Mouse (Mus musculus) heart, embryonic 15.5 days (tissue): ENCODE data around the gene Gm45717. TPM values are rescaled to one million over a fixed set of nuclear protein-coding genes. Genes with fewer than 3 reads are reported as not detected.
"Not testable (repeated sequence)": the region's sequence is repeated elsewhere in the genome, so short reads cannot be mapped to it uniquely, and the experiment has no call there.

Experiments
- ATAC-seq: fragments of 200-750 bp; cut with Nextera tagmentation; replicated peaks from 2 replicates; pipeline ENCODE4 v1.8.0; 2017; ENCODE audit warnings: low read depth, moderate TSS enrichment; ENCODE audit not compliant: insufficient number of reproducible peaks, insufficient read depth, low FRiP score
- H3K27ac ChIP-seq: fragments of 300-500 bp; sonication (generic); 2 replicates; pipeline ENCODE4 v1.5.1; 2015; ENCODE audit warnings: mild to moderate bottlenecking, inconsistent platforms
- H3K27me3 ChIP-seq: fragments of 300-500 bp; sonication (generic); 2 replicates; pipeline ENCODE4 v1.6.1; 2015; ENCODE audit warnings: inconsistent platforms
- H3K36me3 ChIP-seq: fragments of 300-500 bp; sonication (generic); 2 replicates; pipeline ENCODE4 v1.6.1; 2015; ENCODE audit warnings: mild to moderate bottlenecking, inconsistent platforms
- H3K4me1 ChIP-seq: fragments of 300-500 bp; sonication (generic); replicated peaks from 2 replicates; pipeline ENCODE4 v1.6.1; 2015; ENCODE audit warnings: inconsistent platforms
- H3K4me2 ChIP-seq: fragments of 300-500 bp; sonication (generic); 2 replicates; pipeline ENCODE4 v1.6.1; 2015; ENCODE audit warnings: inconsistent platforms, mild to moderate bottlenecking, moderate library complexity
- H3K4me3 ChIP-seq: fragments of 300-500 bp; sonication (generic); 2 replicates; pipeline ENCODE4 v1.5.1; 2015; ENCODE audit warnings: mild to moderate bottlenecking, inconsistent platforms
- H3K9ac ChIP-seq: fragments of 300-500 bp; sonication (generic); 2 replicates; pipeline ENCODE4 v1.6.1; 2015; ENCODE audit warnings: mild to moderate bottlenecking, inconsistent platforms
- H3K9me3 ChIP-seq: fragments of 300-500 bp; sonication (generic); replicated peaks from 2 replicates; pipeline ENCODE4 v1.6.1; 2016; ENCODE audit warnings: inconsistent platforms
- WGBS: fragments of 180-500 bp; shearing (Covaris S2); methylation state at CpG from one replicate; pipeline ENCODE4 v1.1.7; 2015; ENCODE audit warnings: mixed read lengths; 5-methylcytosine and 5-hydroxymethylcytosine counted together
- polyA plus RNA-seq: library from polyadenylated mRNA; unstranded; fragments of >200 nt; fragmentation: Nextera tagmentation; extraction: Ambion mirVana; gene quantifications from 2 replicates; pipeline ENCODE4 v1.2.1, GENCODE M21; 2015

Gene Gm45717
- polyA plus RNA-seq, 1 experiment from 2014 or later = not detected

- Histone ChIP-seq H3K9ac (no peak overlapping the region), H3K9me3 (no peaks in the 10 kb centered on the region), H3K4me2 (no peak overlapping the region), H3K27me3 (no peaks in the 10 kb centered on the region; the same call in 1 of the 2 replicates), H3K4me1 (no peaks in the 10 kb centered on the region), H3K4me3 (no peak overlapping the region), H3K36me3 (no peaks in the 10 kb centered on the region), H3K27ac (no peak overlapping the region)
- no peak for ATAC-seq
- 71% methylated on average over 17 of the region's 17 CpGs for WGBS
These were observed 31.7 kb upstream of the Gm45717 start for GRCm38 (mm10) chr7:140987182-140988138.

GRCm38 (mm10) chr7:140982971-140983370, 27.2 kb upstream of the Gm45717 start:
- Histone ChIP-seq H3K27ac (no peak overlapping the region), H3K4me3 (no peak overlapping the region), H3K36me3 (no peaks in the 10 kb centered on the region), H3K9me3 (no peaks in the 10 kb centered on the region), H3K9ac (no peak overlapping the region), H3K4me1 (no peaks in the 10 kb centered on the region), H3K27me3 (no peaks in the 10 kb centered on the region; the same call in 1 of the 2 replicates), H3K4me2 (no peak overlapping the region)
- WGBS = 59% methylated on average over 7 of the region's 7 CpGs
- no peak for ATAC-seq

- ATAC-seq = no peak
- no peaks in the 10 kb centered on the region for H3K9me3 ChIP-seq
- H3K36me3 ChIP-seq = no peaks in the 10 kb centered on the region
- H3K4me1 ChIP-seq = no peaks in the 10 kb centered on the region
- H3K27me3 ChIP-seq = no peaks in the 10 kb centered on the region; the same call in 1 of the 2 replicates
- H3K9ac ChIP-seq = no peak overlapping the region
- no peak overlapping the region for H3K4me2 ChIP-seq
- H3K4me3 ChIP-seq = no peak overlapping the region
- 82% methylated on average over 8 of the region's 8 CpGs for WGBS
- no peak overlapping the region for H3K27ac ChIP-seq
These were observed 26.0 kb upstream of the Gm45717 start for GRCm38 (mm10) chr7:140981704-140982103.

GRCm38 (mm10) chr7:140976720-140977119, 21.0 kb upstream of the Gm45717 start:
- not testable (repeated sequence) for H3K36me3 ChIP-seq, H3K9me3 ChIP-seq, ATAC-seq, H3K9ac ChIP-seq, H3K4me2 ChIP-seq, H3K27ac ChIP-seq, H3K27me3 ChIP-seq, H3K4me1 ChIP-seq, H3K4me3 ChIP-seq
- WGBS = 85% methylated on average over 9 of the region's 9 CpGs

GRCm38 (mm10) chr7:140975465-140975864, 19.7 kb upstream of the Gm45717 start:
- Histone ChIP-seq H3K9ac (no peak overlapping the region), H3K27ac (no peak overlapping the region), H3K4me3 (no peak overlapping the region), H3K4me1 (peaks cover 7% of the 10 kb centered on the region; the same call in 1 of the 2 replicates), H3K36me3 (no peaks in the 10 kb centered on the region), H3K27me3 (peaks cover 8% of the 10 kb centered on the region), H3K4me2 (no peak overlapping the region), H3K9me3 (no peaks in the 10 kb centered on the region)
- 36% methylated on average over 3 of the region's 3 CpGs for WGBS
- ATAC-seq = no peak

- no peak overlapping the region for H3K9ac ChIP-seq
- H3K4me2 ChIP-seq = no peak overlapping the region
- H3K4me3 ChIP-seq = no peak overlapping the region
- peaks cover 7% of the 10 kb centered on the region; the same call in 1 of the 2 replicates for H3K4me1 ChIP-seq
- H3K36me3 ChIP-seq = no peaks in the 10 kb centered on the region
- H3K27me3 ChIP-seq = peaks cover 8% of the 10 kb centered on the region
- WGBS = 9% methylated on average over 9 of the region's 9 CpGs
- no peaks in the 10 kb centered on the region for H3K9me3 ChIP-seq
- H3K27ac ChIP-seq = no peak overlapping the region
- no peak for ATAC-seq
These were observed 19.2 kb upstream of the Gm45717 start for GRCm38 (mm10) chr7:140974940-140975339.

- Histone ChIP-seq H3K27me3 (peaks cover 12% of the 10 kb centered on the region), H3K9me3 (no peaks in the 10 kb centered on the region), H3K36me3 (no peaks in the 10 kb centered on the region), H3K4me2 (no peak overlapping the region), H3K4me3 (no peak overlapping the region), H3K4me1 (peaks cover 7% of the 10 kb centered on the region; the same call in 1 of the 2 replicates), H3K9ac (no peak overlapping the region), H3K27ac (no peak overlapping the region)
- no peak for ATAC-seq
- WGBS = 45% methylated on average over 14 of the region's 14 CpGs
These were observed 17.8 kb upstream of the Gm45717 start for GRCm38 (mm10) chr7:140973396-140974165.

GRCm38 (mm10) chr7:140971479-140972171, 15.9 kb upstream of the Gm45717 start:
- H3K9me3 ChIP-seq = no peaks in the 10 kb centered on the region
- peaks cover 20% of the 10 kb centered on the region for H3K27me3 ChIP-seq
- no peak overlapping the region for H3K9ac ChIP-seq
- ATAC-seq = 0 out of 2 replicates have a peak, but pooled peaks have one; percentile 44
- no peak overlapping the region for H3K4me2 ChIP-seq
- no peaks in the 10 kb centered on the region for H3K36me3 ChIP-seq
- WGBS = 53% methylated on average over 8 of the region's 8 CpGs
- H3K4me3 ChIP-seq = no peak overlapping the region
- H3K27ac ChIP-seq = peak overlapping the region; percentile 73
- H3K4me1 ChIP-seq = peaks cover 7% of the 10 kb centered on the region; the same call in 1 of the 2 replicates

- H3K4me1 ChIP-seq = peaks cover 7% of the 10 kb centered on the region; the same call in 1 of the 2 replicates
These were observed 15.2 kb upstream of the Gm45717 start for GRCm38 (mm10) chr7:140970931-140971330.

GRCm38 (mm10) chr7:140968710-140969109, 13.0 kb upstream of the Gm45717 start:
- H3K9me3 ChIP-seq, H3K27ac ChIP-seq, H3K4me1 ChIP-seq, H3K4me2 ChIP-seq, H3K36me3 ChIP-seq, H3K4me3 ChIP-seq, H3K9ac ChIP-seq, ATAC-seq: not testable (repeated sequence)
- WGBS = 17% methylated on average over 3 of the region's 3 CpGs
- H3K27me3 ChIP-seq = peaks cover 15% of the 10 kb centered on the region

More at GRCm38 (mm10) chr7:140970931-140971330, 15.2 kb upstream of the Gm45717 start:
- Histone ChIP-seq H3K4me2 (no peak overlapping the region), H3K9ac (no peak overlapping the region), H3K27me3 (peaks cover 20% of the 10 kb centered on the region), H3K27ac (peak overlapping the region; percentile 73), H3K4me3 (no peak overlapping the region), H3K36me3 (no peaks in the 10 kb centered on the region), H3K9me3 (no peaks in the 10 kb centered on the region)
- WGBS = 16% methylated on average over 7 of the region's 7 CpGs
- no peak for ATAC-seq
